Mouse (Mus musculus) thymus, postnatal 36 days (tissue): ENCODE measurements around the gene Npvf.
"Not testable (repeated sequence)": the region's sequence is repeated elsewhere in the genome, so short reads cannot be mapped to it uniquely, and the experiment has no call there.

Experiments
- DNase-seq, 2 experiments: peaks; one replicate each; pipeline ENCODE4 v3.0.0; 2022; ENCODE audit warnings: mixed read lengths in 2 of 2

Gene Npvf

DNA sequence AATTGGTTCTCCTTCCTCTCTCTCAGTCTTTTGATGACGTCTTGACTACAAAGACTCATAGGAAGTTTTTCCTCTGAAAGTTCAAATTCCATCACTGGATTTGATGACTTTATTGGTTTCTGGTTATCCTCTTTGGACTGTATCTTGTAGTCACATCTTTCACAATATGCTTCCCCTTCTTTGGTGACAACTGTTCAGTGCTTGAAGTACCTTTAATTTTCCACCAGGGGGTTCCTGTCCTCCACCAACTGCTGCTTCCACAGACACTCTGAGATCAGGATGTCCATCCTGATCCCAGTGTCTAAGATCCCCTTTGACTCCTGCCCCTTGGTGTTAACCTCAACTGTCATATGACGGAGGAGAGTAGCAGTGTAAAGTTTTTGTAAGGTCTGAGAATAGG, 28.1 kb downstream of the Npvf start:
- DNase-seq = not testable (repeated sequence)

GRCm38 (mm10) chr6:50618273-50618672, 36.0 kb downstream of the Npvf start:
- DNase-seq = not testable (repeated sequence)

DNA sequence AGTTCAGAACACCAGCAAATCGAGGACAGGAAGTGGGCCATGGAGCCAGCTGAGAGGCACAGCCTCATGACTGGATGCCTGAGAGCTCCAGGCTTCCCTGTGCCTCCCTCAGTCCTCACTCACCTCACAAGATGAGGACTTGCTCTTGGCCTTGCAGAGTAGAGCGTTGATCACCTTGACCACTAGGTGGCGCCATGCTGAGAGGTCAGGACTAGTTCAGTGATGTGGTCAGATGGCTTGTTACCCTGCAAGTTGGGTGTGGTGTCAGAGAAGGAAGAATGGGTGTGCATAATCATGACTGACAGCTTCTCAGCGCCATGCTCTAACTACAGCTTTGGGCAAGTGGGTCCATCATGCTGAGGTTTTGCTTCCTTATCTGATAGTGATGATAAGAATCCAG, 52.6 kb downstream of the Npvf start:
- DNase-seq = peak; percentile 38 to 45
